Mouse (Mus musculus) cortical plate, adult 2 months (tissue): Measurements from ENCODE around the gene Slc1a3. TPM values are rescaled to one million over a fixed set of nuclear protein-coding genes. Genes with fewer than 3 reads are reported as not detected.
A peak's percentile ranks its signal among the peaks of the same experiment; 100 is the strongest.

Source experiments
- H3K27ac ChIP-seq: fragments of 200-500 bp; 2 replicates; pipeline ENCODE4 v1.5.1; 2012; ENCODE audit warnings: low read length, control low read depth, inconsistent platforms; ENCODE audit not compliant: insufficient read depth
- H3K4me1 ChIP-seq: fragments of 200-500 bp; 2 replicates; pipeline ENCODE4 v1.6.1; 2011; ENCODE audit warnings: low read length; ENCODE audit not compliant: control insufficient read depth, insufficient read depth
- H3K4me3 ChIP-seq: fragments of 200-500 bp; 2 replicates; pipeline ENCODE4 v1.5.1; 2011; ENCODE audit warnings: mild to moderate bottlenecking, low read length, control low read depth; ENCODE audit not compliant: insufficient read depth
- CTCF ChIP-seq: fragments of 200-500 bp; IDR thresholded peaks from 2 replicates; pipeline ENCODE4 v1.5.1; 2011; ENCODE audit warnings: mild to moderate bottlenecking, control low read depth, low read length; ENCODE audit not compliant: insufficient read depth; ENCODE audit errors: extremely low read depth
- POLR2A ChIP-seq: fragments of 200-500 bp; IDR thresholded peaks from 2 replicates; pipeline ENCODE4 v1.6.1; 2011; ENCODE audit warnings: mild to moderate bottlenecking, low read length, control low read depth; ENCODE audit not compliant: insufficient read depth; ENCODE audit errors: extremely low read depth
- polyA plus RNA-seq: library from polyadenylated mRNA; depleted of rRNA; stranded (reverse); fragments of >200 nt; gene quantifications from 2 replicates; pipeline ENCODE4 v1.2.3, GENCODE M21; 2012

Slc1a3 gene
- polyA plus RNA-seq, 1 experiment, result 373 TPM

GRCm38 (mm10) chr15:8665675-8666350 lies 44.8 kb downstream of the Slc1a3 start:
- Histone ChIP-seq H3K27ac (0 out of 2 replicates have a peak overlapping the region, but pooled peaks have one; percentile 10), H3K4me1 (no peaks in the 10 kb centered on the region), H3K4me3 (no peak overlapping the region)
- TF ChIP-seq POLR2A (no peak), CTCF (no peak)

GRCm38 (mm10) chr15:8663348-8664099 lies 47.0 kb downstream of the Slc1a3 start:
- TF ChIP-seq POLR2A, result no peak
- TF ChIP-seq CTCF, result no peak
- no peak overlapping the region for H3K4me3 ChIP-seq
- 0 out of 2 replicates have a peak overlapping the region, but pooled peaks have one; percentile 14 for H3K27ac ChIP-seq
- H3K4me1 ChIP-seq, result no peaks in the 10 kb centered on the region; the same call in 1 of the 2 replicates

DNA sequence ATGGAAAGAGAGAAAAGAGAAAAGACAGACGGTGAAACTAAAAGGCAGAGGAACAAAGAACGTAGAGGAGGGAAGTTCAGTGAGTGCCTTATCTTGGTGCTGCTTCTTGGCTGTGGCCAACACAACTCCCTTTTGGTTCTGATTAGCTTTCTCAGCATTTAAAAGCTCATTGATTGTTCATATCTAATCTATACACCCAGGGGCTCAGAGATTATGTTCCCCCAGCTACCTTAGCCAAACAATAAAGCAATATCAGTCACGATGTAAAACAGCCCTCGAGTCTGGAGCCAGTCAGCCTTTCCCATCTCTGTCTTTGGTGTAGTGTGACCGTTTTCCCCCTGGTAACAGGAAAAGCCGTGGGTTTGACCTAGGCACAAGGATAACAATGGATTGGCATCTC lies 48.7 kb downstream of the Slc1a3 start:
- no peaks in the 10 kb centered on the region; the same call in 1 of the 2 replicates for H3K4me1 ChIP-seq
- H3K4me3 ChIP-seq, result no peak overlapping the region
- peak overlapping the region; percentile 5; the same call in 1 of the 2 replicates for H3K27ac ChIP-seq
- no peak for TF ChIP-seq POLR2A
- no peak for TF ChIP-seq CTCF

DNA sequence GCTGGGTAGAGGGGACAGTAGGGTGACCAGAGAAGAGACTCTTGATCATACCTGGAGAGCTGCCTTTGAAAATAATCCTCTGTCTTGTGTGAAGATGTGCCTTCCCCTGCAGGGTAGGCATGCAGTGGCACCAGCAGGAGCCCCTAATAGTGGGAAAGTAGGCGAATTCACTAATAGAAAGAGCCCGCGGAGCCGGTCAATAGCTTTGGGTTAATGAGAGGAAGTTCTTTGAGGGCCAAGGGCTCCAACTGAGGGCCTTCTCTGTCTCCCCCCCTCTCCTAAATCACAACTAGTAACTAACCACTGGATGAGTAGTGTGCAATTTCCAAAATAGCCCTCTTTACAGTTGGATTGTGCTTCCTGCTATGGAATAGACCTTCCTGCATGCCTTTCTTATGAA lies 50.6 kb downstream of the Slc1a3 start:
- TF ChIP-seq CTCF, result no peak
- TF ChIP-seq POLR2A, result no peak
- H3K27ac ChIP-seq, result peak overlapping the region; percentile 84; the same call in 1 of the 2 replicates
- H3K4me3 ChIP-seq, result no peak overlapping the region
- no peaks in the 10 kb centered on the region; the same call in 1 of the 2 replicates for H3K4me1 ChIP-seq

- H3K4me3 ChIP-seq, result no peak overlapping the region
- peak overlapping the region; percentile 84 for H3K27ac ChIP-seq
- H3K4me1 ChIP-seq, result no peaks in the 10 kb centered on the region; the same call in 1 of the 2 replicates
- no peak for TF ChIP-seq CTCF
- TF ChIP-seq POLR2A, result no peak
These were observed 51.0 kb downstream of the Slc1a3 start for GRCm38 (mm10) chr15:8659483-8659971.

GRCm38 (mm10) chr15:8658086-8658980 lies 52.2 kb downstream of the Slc1a3 start:
- Histone ChIP-seq H3K27ac (no peak overlapping the region), H3K4me3 (no peak overlapping the region), H3K4me1 (no peaks in the 10 kb centered on the region; the same call in 1 of the 2 replicates)
- no peak for TF ChIP-seq CTCF
- TF ChIP-seq POLR2A, result no peak

GRCm38 (mm10) chr15:8655251-8655650 lies 55.3 kb downstream of the Slc1a3 start:
- Histone ChIP-seq H3K4me1 (no peaks in the 10 kb centered on the region; the same call in 1 of the 2 replicates), H3K27ac (no peak overlapping the region), H3K4me3 (no peak overlapping the region)
- TF ChIP-seq CTCF (no peak), POLR2A (no peak)

GRCm38 (mm10) chr15:8652637-8653036 lies 57.9 kb downstream of the Slc1a3 start:
- TF ChIP-seq CTCF (no peak), POLR2A (no peak)
- H3K4me3 ChIP-seq, result no peak overlapping the region
- H3K27ac ChIP-seq, result no peak overlapping the region
- H3K4me1 ChIP-seq, result no peaks in the 10 kb centered on the region
